Mouse (Mus musculus): ENCODE measurements around the gene Pomt2. TPM values are rescaled to one million over a fixed set of nuclear protein-coding genes. Genes with fewer than 3 reads are reported as not detected.

Gene Pomt2
- polyA plus RNA-seq, 1 experiment from 2014 or later: 9.5 TPM

- Histone ChIP-seq H3K36me3 (ENCODE audit: insufficient read depth, low read length) (no peaks in the 10 kb centered on the region), H3K9ac (replicated peaks; ENCODE audit: low read depth) (no peak overlapping the region), H3K27me3 (replicated peaks; ENCODE audit: insufficient read depth, low read length) (no peaks in the 10 kb centered on the region), H3K4me2 (replicated peaks; ENCODE audit: low read depth, low read length) (no peak overlapping the region), H3K4me3 (ENCODE audit: low read depth, low read length) (no peak overlapping the region), H3K4me1 (ENCODE audit: insufficient read depth, low read depth, low read length) (no peaks in the 10 kb centered on the region), H3K27ac (ENCODE audit: low read length) (no peak overlapping the region), H3K9me3 (ENCODE audit: low read length) (no peaks in the 10 kb centered on the region)
- TF ChIP-seq CTCF (IDR thresholded peaks at IDR 0.05): no peak
- DNase-seq (ENCODE audit: low spot score) (no peak), ATAC-seq (no peak)
- 70% methylated on average over 8 of the region's 8 CpGs for WGBS
Measured at GRCm38 (mm10) chr12:87082797-87083196, 65.0 kb downstream of the Pomt2 start.

DNA sequence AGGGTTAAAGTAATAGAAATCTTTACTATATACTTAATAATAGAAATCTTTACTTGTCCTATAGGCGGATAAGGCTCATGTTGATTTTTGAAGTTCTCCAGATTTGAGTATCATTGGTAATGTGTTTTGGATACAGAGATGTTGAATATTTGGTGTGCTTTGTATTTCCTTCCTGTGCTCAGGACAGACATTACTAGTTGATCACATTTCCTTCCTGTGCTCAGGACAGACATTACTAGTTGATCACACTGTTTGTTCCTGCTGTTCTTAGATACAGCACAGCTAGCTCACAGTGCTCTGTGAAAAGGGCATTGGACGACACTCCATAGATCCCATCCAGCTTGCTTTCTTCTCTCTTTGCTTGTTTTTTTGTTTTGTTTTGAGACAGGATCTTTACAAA is 71.2 kb downstream of the Pomt2 start:
- TF ChIP-seq CTCF (IDR thresholded peaks at IDR 0.05): no peak
- TF ChIP-seq EP300 (IDR thresholded peaks at IDR 0.05): no peak
- Histone ChIP-seq H3K9me3 (ENCODE audit: low read length) (no peaks in the 10 kb centered on the region), H3K36me3 (ENCODE audit: insufficient read depth, low read length) (no peaks in the 10 kb centered on the region), H3K27ac (ENCODE audit: low read length) (no peak overlapping the region), H3K4me3 (ENCODE audit: low read depth, low read length) (no peak overlapping the region), H3K4me1 (ENCODE audit: insufficient read depth, low read depth, low read length) (no peaks in the 10 kb centered on the region), H3K9ac (replicated peaks; ENCODE audit: low read depth) (no peak overlapping the region), H3K27me3 (replicated peaks; ENCODE audit: insufficient read depth, low read length) (no peaks in the 10 kb centered on the region), H3K4me2 (replicated peaks; ENCODE audit: low read depth, low read length) (no peak overlapping the region)
- WGBS: 86% methylated on average over 2 of the region's 2 CpGs
- DNase-seq (ENCODE audit: low spot score) (no peak), ATAC-seq (no peak)

DNA sequence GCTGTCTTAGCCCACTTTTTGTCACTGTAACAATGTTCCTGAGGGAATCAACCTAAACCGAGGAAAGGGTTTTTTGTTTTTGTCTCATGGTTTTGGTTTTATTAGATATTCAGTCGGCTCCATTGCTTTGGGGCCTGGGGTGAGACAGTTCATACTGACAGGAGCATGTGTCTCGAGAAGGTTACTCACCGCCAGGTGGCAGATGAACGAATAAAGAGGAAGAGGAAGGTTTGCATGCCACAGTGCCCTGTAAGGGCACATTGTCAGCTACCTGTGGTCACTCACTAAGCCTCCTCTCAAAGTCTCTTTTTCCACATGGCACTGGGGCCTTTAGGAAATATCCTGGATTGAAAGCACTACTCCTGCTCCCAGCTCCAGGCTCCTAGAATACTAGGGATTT is 77.2 kb downstream of the Pomt2 start:
- H3K27me3 ChIP-seq (replicated peaks; ENCODE audit: insufficient read depth, low read length): no peaks in the 10 kb centered on the region

DNA sequence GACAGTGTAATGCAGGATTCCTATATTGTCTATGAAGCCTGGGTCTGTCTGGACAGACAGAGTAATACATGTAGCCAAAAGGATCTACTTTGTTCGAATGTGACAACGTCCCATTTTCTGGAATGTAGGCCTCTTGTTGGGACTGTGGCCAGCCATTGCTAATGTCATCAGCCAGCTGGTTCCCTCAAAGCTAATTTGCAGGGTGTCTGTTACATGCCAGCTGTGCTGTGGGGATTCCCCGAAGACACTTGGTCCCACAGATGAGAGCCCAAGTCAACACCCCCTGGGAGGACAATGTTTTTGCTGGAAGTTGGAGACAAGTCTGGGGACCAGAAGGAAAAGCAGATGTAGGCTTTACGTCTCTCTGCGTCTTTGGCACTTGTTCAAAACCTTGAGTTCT is 81.3 kb downstream of the Pomt2 start:
- Histone ChIP-seq H3K9me3 (ENCODE audit: low read length) (no peaks in the 10 kb centered on the region), H3K27me3 (replicated peaks; ENCODE audit: insufficient read depth, low read length) (no peaks in the 10 kb centered on the region), H3K4me2 (replicated peaks; ENCODE audit: low read depth, low read length) (no peak overlapping the region), H3K27ac (ENCODE audit: low read length) (no peak overlapping the region), H3K4me3 (ENCODE audit: low read depth, low read length) (no peak overlapping the region), H3K9ac (replicated peaks; ENCODE audit: low read depth) (no peak overlapping the region), H3K36me3 (ENCODE audit: insufficient read depth, low read length) (no peaks in the 10 kb centered on the region), H3K4me1 (ENCODE audit: insufficient read depth, low read depth, low read length) (no peaks in the 10 kb centered on the region)
- DNase-seq (ENCODE audit: low spot score) (peak; percentile 40), ATAC-seq (no peak)
- TF ChIP-seq CTCF (IDR thresholded peaks at IDR 0.05) (no peak), EP300 (IDR thresholded peaks at IDR 0.05) (no peak)
- 71% methylated on average over 5 of the region's 5 CpGs for WGBS

More for the DNA sequence above, 77.2 kb downstream of the Pomt2 start:
- Histone ChIP-seq H3K9me3 (ENCODE audit: low read length) (no peaks in the 10 kb centered on the region), H3K27ac (ENCODE audit: low read length) (no peak overlapping the region), H3K4me2 (replicated peaks; ENCODE audit: low read depth, low read length) (no peak overlapping the region), H3K4me3 (ENCODE audit: low read depth, low read length) (no peak overlapping the region), H3K36me3 (ENCODE audit: insufficient read depth, low read length) (no peaks in the 10 kb centered on the region), H3K9ac (replicated peaks; ENCODE audit: low read depth) (no peak overlapping the region), H3K4me1 (ENCODE audit: insufficient read depth, low read depth, low read length) (no peaks in the 10 kb centered on the region)
- ATAC-seq: no peak
- DNase-seq (ENCODE audit: low spot score): no peak
- 57% methylated on average over 5 of the region's 5 CpGs for WGBS
- TF ChIP-seq CTCF (IDR thresholded peaks at IDR 0.05): no peak
- no peak for TF ChIP-seq EP300 (IDR thresholded peaks at IDR 0.05)

- Histone ChIP-seq H3K4me2 (replicated peaks; ENCODE audit: low read depth, low read length) (no peak overlapping the region), H3K4me1 (ENCODE audit: insufficient read depth, low read depth, low read length) (no peaks in the 10 kb centered on the region), H3K4me3 (ENCODE audit: low read depth, low read length) (no peak overlapping the region), H3K27me3 (replicated peaks; ENCODE audit: insufficient read depth, low read length) (no peaks in the 10 kb centered on the region), H3K9me3 (ENCODE audit: low read length) (no peaks in the 10 kb centered on the region), H3K27ac (ENCODE audit: low read length) (no peak overlapping the region), H3K9ac (replicated peaks; ENCODE audit: low read depth) (no peak overlapping the region), H3K36me3 (ENCODE audit: insufficient read depth, low read length) (no peaks in the 10 kb centered on the region)
- ATAC-seq (no peak), DNase-seq (ENCODE audit: low spot score) (no peak)
- no peak for TF ChIP-seq CTCF (IDR thresholded peaks at IDR 0.05)
- no peak for TF ChIP-seq EP300 (IDR thresholded peaks at IDR 0.05)
- 82% methylated on average over 11 of the region's 11 CpGs for WGBS
Measured at GRCm38 (mm10) chr12:87065446-87065845, 82.3 kb downstream of the Pomt2 start.

- no peaks in the 10 kb centered on the region for H3K27me3 ChIP-seq (replicated peaks; ENCODE audit: insufficient read depth, low read length)
Measured at GRCm38 (mm10) chr12:87057066-87057465, 90.7 kb downstream of the Pomt2 start.

More at GRCm38 (mm10) chr12:87057066-87057465, 90.7 kb downstream of the Pomt2 start:
- no peak overlapping the region for H3K4me2 ChIP-seq (replicated peaks; ENCODE audit: low read depth, low read length)
- DNase-seq (ENCODE audit: low spot score): no peak
- no peak overlapping the region for H3K27ac ChIP-seq (ENCODE audit: low read length)
- H3K4me3 ChIP-seq (ENCODE audit: low read depth, low read length): no peak overlapping the region
- TF ChIP-seq CTCF (IDR thresholded peaks at IDR 0.05) (no peak), EP300 (IDR thresholded peaks at IDR 0.05) (no peak)
- H3K36me3 ChIP-seq (ENCODE audit: insufficient read depth, low read length): no peaks in the 10 kb centered on the region
- no peak overlapping the region for H3K9ac ChIP-seq (replicated peaks; ENCODE audit: low read depth)
- no peak for ATAC-seq
- 49% methylated on average over 17 of the region's 17 CpGs for WGBS
- H3K4me1 ChIP-seq (ENCODE audit: insufficient read depth, low read depth, low read length): no peaks in the 10 kb centered on the region
- no peaks in the 10 kb centered on the region for H3K9me3 ChIP-seq (ENCODE audit: low read length)

Other genes with a start within 250 kb of the Pomt2 start
- 12.5 and 14.8 TPM in 2 replicates for gene Cipc, start 200.9 kb downstream of the Pomt2 start, polyA plus RNA-seq (2015; fragmentation: Nextera tagmentation; extraction: Ambion mirVana)
- 0.04 TPM in 1 of 2 replicates, not detected in the other for gene Zdhhc22, start 157.5 kb downstream of the Pomt2 start, polyA plus RNA-seq (2015; fragmentation: Nextera tagmentation; extraction: Ambion mirVana)
- gene Tmem63c, start 126.6 kb downstream of the Pomt2 start, polyA plus RNA-seq (2015; fragmentation: Nextera tagmentation; extraction: Ambion mirVana): 0.11 and 0.12 TPM in 2 replicates
- 3.0 and 3.9 TPM in 2 replicates for gene Ngb, start 45.4 kb downstream of the Pomt2 start, polyA plus RNA-seq (2015; fragmentation: Nextera tagmentation; extraction: Ambion mirVana)
- gene Gstz1, start 803 bp downstream of the Pomt2 start, polyA plus RNA-seq (2015; fragmentation: Nextera tagmentation; extraction: Ambion mirVana): 48.3 and 51.7 TPM in 2 replicates
- 1.3 and 1.4 TPM in 2 replicates for gene Samd15, start 51.8 kb upstream of the Pomt2 start, polyA plus RNA-seq (2015; fragmentation: Nextera tagmentation; extraction: Ambion mirVana)
- 1.4 TPM in 2 replicates for gene Tmed8, start 52.5 kb upstream of the Pomt2 start, polyA plus RNA-seq (2015; fragmentation: Nextera tagmentation; extraction: Ambion mirVana)
- gene Noxred1, start 90.8 kb upstream of the Pomt2 start, polyA plus RNA-seq (2015; fragmentation: Nextera tagmentation; extraction: Ambion mirVana): 0.18 and 0.29 TPM in 2 replicates
- gene Vipas39, start 118.3 kb upstream of the Pomt2 start, polyA plus RNA-seq (2015; fragmentation: Nextera tagmentation; extraction: Ambion mirVana): 24.1 and 25.7 TPM in 2 replicates
- 101 and 116 TPM in 2 replicates for gene Ahsa1, start 118.5 kb upstream of the Pomt2 start, polyA plus RNA-seq (2015; fragmentation: Nextera tagmentation; extraction: Ambion mirVana)
- 0.75 and 2.2 TPM in 2 replicates for gene Ism2, start 151.7 kb upstream of the Pomt2 start, polyA plus RNA-seq (2015; fragmentation: Nextera tagmentation; extraction: Ambion mirVana)
- gene Sptlc2, start 240.4 kb upstream of the Pomt2 start, polyA plus RNA-seq (2015; fragmentation: Nextera tagmentation; extraction: Ambion mirVana): 194 and 216 TPM in 2 replicates

All from lung, postnatal 0 days (tissue).